Mouse (Mus musculus) gastrocnemius, adult 8-10 months (tissue): ENCODE data around the gene Pick1. TPM values are rescaled to one million over a fixed set of nuclear protein-coding genes. Genes with fewer than 3 reads are reported as not detected.
A peak's percentile ranks its signal among the peaks of the same experiment; 100 is the strongest.

ENCODE experiments used
- DNase-seq, 2 experiments: peaks; one replicate each; pipeline ENCODE4 v3.0.0; 2022; ENCODE audit warnings: low spot score in 2 of 2
- total RNA-seq, 4 experiments: library from RNA; stranded (reverse); gene quantifications; 2 replicates each; pipeline ENCODE4 v1.2.4; 2022

Pick1 gene
- total RNA-seq: 10 to 100 TPM; 30.0 to 34.8 (median 32.4) TPM

DNA sequence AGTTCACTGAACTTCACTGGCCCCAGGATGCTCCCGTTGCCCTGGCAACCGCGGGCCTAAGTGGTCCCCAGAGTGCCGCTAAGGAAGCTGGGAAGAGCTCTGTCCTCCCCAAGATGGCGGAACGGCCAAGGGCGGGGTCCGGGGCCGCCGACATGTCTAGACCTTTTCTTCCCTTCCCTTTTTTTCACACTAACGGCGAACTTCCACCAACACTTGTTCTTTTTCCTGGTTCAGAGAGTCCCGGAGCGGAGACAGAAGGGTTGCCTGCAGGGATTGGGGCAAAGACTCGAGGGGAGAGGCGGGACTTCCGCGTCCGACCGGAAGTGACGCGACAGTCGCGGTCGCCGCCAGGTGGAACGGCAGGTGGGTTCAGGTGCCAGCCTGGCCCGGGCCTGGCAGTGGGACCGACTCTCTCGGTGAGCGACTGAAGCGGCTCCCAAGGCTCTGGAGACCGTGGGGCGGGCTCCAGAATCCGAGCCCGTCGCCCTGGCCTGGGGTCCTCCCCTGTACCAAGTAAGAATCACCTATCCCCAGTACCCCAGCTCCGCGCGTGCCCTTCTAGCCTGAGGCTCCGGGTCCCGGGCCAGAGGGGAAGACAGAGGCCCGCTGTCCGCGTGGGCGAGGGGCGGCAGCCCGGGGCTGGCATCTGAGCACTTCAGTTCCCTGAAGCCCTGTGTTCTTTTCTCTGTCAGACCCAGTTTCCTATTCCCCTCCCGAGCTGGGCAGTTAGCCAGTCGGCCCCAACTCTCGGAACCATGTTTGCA lies at the start of gene Pick1, which contains the start of gene Gm49486:
Gene Pick1, plus strand, starts transcription at position 116 of the 764 bp plus-strand sequence.
Gene Gm49486, plus strand, starts transcription at position 334 of the 764 bp plus-strand sequence.
- peak; percentile 85 to 87 for DNase-seq

DNA sequence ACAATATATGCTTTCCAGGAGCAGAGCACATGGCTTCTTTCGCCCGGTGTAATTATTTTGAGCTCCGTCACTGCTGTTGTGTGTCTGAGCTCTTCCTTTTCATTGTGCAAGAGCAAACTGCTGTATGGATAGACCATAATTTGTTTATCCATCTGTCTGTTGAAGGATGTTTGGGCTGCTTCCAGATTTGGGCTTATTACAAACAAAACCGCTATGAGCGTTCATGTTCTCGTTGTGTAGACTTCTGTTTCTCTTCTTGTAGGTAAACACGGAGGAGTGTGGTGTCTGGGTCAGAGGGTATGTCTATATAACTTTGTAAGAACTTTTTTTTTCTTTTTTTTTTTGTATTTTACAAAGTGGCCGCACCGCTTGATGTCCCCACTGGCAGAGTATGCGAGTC lies 43.8 kb upstream of the Pick1 start:
- no peak for DNase-seq

DNA sequence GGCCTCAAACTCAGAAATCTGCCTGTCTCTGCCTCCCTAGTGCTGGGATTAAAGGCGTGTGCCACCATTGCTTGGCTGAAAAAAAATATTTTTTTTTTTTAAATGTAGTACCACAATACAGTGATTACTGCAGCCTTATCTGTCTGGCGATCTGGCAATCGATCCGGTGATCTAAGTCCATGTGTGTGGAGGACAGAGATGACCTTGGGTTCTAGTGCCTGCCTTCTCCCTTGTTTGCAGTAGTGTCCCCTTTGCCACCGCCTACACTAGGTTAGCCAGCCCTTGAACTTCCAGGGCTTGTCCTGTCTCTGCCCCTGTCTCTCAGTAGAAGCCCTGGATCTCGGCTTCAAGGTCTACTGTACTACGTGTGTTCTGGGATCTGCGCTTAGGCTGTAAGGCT lies 41.2 kb upstream of the Pick1 start:
- DNase-seq: no peak

DNA sequence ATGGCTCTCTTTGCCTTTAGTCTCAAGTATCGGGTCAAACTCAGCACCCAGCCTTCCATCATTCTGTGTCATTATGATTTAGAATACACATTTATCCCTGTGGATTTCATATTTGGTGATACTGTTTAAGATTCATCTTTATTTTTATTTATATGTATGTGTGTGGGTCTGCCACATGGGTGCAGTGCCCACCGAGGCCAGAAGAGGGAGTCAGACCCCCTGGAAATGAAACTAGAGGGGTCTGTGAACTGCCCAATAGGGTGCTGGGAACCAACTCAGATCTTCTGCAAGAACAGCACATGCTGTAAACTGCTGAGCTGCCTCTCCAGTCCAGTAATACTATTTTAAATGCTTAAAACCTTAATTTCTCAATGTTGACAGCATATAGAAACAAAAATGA lies 37.5 kb upstream of the Pick1 start:
- DNase-seq: no peak

DNA sequence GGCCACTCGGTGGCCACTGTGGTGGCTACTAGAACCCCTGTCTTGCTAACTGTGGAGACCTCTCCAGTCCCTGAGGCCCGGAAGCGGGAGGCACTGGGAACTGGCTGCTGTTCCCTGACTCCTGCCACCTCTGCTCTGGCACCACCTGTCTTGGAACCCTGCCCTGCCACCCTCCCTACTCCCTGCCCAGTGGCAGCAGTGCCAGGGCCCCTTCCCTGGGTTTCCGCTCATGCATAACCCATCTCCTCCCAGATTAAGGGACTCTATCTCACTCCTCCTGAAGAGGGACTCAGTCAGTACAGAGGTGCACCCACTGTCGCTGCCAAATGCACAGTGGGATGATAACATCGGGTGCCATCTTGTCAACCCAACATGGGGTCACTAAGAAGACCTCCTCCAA lies 36.5 kb upstream of the Pick1 start:
- no peak for DNase-seq

DNA sequence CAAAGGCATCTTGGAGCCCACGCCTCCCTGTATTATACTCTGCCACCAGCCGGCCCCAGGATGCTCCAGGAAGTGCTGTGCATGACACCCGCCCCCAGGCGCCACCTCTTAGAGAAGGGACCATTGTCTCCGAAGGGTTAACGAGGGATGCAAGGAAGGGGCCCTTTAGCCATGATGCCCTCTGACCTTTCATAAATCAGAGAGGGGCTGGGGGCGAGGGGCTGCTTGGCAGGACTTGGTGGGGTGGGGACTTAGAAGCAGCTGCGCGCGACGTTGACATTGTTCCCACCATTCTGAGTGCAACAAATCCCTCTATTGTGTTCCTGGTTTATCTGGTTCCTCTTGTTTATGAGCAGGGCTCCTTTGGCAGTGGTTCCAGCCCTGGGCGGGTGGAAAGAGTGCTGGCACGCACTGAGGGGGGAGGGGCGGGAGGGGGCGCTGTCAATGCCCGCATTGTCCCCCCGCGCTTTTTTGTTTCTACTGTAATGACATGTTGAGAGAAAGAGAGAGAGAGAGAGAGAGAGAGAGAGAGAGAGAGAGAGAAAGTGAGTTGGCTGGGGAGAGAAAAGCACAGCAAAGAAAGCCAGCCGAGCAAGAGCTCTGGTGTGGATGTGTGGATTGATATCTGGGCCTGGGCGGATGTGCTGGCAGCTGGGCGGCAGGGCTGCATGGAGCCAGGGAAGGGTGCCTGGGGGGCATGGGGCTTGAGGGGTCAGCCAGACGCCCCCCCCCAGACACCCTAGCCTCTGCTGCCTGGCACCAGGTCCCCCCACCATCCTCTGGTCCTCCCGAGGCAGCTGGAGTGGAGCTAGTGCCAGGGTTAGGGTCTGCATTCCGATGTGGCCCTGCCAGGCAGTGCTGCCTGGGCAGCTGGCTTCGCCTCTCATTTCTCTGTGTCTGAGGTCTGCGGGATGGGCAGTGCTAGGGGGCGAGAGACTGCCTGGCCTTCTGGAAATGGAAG lies 35.8 kb upstream of the Pick1 start:
- DNase-seq: no peak

DNA sequence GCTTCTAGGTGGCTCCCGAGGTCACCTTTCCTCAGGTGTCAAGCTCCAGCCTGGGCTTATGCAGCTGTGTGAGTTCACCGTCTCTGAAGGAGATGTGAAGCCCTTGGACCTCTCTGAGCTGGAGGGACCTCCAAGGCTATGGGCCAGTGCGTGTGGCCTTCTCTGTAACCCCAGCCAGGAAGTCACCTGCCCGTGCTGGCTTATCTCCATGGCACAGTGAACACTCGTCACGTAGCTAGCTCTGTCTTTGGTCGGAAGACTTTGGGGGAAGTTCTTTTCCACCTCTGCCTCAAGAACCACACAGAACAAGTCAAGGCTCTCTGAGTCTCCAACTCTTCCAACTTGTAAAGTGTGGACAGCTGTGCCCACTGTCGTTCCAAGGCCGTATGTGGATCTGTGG lies 34.9 kb upstream of the Pick1 start:
- no peak for DNase-seq

DNA sequence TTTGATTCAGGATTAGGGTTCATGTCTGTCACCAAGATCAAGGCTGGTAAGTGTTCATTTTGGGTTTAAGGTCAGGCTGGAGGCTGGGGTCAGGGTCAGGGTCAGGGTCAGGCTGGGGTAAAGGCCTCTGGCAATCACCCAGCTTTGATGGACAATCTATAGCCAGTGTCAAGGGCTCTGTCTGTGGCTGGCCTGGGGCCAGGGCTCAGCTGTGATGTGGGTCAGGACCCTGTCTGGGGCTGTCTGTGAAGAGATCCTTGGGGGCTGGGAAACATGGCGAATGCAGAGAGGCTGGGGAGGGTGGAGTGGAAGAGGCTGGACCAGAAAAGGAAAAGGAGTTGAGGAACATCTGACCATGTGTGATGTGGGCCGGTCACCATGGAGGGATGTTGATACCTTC lies 34.0 kb upstream of the Pick1 start:
- DNase-seq: no peak

DNA sequence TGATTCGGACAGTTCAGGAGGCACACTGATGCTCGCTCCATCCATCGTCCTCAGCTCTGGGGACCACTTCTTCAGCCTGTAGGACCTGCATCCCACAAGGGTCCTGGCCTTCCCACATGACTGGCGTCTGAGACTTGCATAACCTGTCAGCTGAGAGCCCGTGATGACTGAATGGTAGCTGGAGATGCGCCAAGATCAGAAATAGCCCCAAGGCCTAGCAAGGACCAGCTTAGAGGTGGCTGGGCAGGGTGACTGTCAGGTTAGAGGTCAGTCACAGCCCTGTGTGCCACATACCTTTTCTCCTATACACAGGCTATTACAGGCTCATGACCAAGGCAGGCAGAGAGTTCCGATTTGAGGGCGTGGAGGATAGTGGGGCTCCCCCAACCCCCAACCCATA lies 33.5 kb upstream of the Pick1 start:
- DNase-seq: peak; percentile 18 to 25

DNA sequence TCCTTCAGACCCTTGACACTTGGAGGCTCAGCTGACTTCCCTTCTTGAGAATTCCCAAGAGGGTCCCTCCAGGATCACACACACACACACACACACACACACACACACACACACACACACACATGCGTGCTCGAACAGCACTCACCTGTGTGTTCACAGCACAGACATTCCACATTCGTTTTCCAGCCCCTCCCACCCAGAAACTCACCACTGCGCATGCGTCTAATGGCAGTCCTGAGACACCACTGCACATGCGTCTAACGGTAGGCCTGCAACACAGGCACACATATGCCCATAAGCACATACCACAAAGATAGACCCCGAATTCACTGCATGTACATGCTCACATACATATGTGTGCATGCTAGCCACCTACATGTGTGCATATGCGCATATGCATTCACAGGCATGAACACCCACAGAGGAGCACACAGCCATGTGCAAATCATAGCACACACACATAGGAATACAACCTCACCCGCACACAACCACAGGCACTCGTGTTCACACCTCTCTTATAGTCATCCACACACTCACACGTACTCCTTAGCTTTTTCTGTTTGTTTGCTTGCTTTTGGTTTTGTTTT lies 29.5 kb upstream of the Pick1 start:
- DNase-seq: no peak

DNA sequence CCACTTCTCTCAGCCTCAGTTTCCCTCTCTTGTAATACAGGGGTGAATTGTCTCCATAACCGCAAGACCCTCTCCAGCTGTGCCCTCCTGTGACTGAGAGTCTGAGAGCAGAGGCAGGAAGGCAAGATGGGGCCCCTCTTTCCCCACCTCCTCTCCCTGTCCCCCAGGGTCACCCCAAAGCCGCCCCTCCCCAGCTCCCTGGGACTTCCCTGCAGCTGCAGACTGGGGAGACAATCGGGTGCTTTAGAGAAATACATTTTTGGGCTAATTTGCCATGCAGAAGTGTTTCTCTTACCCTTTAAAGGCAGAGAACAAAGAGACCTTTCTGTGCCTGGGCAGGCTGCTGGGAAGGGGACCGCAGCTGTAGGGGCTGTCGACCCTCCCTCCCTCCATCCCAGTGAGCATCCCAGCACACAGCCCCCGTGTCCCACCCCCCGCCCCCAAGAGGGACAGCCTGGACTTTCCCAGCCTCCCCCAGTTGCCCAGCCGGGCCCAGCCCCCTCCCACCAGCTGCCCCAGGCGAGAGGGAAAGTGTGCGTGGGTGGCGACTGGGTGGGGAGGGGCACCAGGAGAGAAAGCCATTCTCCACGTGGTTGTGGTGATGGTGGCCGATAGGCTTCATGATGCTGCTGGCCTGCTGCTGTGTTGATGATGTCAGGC lies 27.4 kb upstream of the Pick1 start:
- DNase-seq: no peak

DNA sequence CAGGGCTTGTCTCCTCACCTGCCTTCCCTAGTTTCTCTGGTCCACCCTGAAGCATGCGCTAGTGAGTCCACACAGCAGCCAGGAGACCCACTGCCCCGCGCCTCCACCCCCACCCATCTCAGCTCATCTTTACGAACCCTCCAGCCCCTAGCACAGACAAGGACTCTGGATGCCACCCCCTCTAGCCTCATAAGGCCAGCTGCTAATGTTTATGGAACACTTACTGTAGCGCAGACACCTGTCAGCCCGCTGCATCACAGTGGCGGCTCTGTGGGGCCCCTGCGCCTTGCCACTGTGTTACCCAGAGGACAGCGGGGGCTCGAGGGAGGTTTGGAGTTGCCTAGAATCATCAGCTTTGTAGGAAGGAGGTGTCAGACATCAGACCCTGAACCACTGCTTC lies 26.4 kb upstream of the Pick1 start:
- no peak for DNase-seq

DNA sequence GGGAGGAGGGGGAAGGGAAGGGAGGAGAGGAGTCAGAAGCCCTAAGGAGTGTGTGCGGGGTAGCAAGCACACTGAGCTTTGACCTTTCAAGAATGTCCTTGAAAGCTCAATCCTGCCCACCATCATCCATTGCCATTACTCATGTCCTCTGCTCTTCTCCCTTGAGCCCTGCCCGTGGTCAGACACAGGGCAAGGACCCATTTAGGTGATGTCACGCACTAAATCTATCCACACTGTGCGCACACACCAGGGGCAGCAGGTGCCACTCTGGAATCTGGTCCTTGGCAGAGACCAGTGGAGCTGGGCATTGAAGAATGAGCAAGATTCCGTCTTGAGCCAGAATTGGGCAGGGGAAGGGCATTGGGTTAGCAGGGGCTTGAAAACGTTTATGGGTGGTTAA lies 20.8 kb upstream of the Pick1 start:
- DNase-seq: peak in 1 of 2 experiments; percentile 51

DNA sequence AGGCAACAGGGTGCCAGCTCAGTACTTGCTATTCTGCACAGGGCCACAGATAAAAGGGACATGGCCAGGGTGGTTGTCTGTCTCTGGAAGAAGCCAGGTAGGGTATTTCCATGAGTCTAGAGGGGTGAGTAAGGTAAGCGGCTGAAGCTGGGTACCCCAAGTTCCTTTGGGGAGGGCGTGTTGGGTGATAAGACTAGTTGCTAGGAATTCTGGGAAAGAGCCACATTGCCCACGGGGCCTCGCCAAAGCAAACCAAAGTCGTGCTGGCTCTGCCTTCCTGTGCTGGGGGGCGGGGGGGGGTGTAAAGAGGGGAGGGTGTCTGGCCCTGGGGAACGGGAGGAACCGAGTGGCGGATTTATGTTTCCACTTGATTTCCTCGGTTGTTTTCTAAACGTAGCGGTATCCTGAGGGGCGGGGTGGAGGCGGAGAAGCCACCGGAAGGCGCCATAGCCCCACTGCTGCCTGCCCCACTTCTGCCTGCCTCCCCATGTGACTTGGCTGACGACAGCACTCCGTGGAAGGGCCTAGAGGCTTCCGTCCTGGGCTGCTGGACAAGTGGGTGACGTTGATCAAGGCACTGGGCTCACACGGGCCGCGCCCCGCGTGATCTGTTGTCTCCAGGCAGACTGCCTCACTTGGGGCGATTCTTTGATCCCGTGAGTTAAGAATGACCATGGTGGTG lies 20.1 kb upstream of the Pick1 start:
- DNase-seq: peak; percentile 24 to 27

DNA sequence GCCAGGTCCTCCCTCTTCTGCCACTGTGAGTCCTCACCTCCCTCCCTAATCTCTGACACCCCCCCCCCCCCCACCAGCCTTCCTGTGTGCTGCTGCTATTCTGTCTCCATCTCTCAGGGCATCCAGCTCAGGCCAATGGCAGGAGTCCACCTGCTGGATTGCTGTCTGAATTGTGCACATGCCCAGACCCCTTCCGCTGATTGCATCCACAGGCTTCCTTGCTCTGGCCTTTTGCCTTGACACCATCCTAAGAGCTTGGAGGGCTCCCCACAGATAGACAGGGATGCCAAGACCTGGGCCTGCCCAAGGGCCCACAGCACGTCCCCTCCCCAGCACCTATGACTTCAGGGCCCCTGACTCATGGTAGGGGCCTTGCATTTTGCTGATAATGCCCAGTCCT lies 18.6 kb upstream of the Pick1 start:
- no peak for DNase-seq

DNA sequence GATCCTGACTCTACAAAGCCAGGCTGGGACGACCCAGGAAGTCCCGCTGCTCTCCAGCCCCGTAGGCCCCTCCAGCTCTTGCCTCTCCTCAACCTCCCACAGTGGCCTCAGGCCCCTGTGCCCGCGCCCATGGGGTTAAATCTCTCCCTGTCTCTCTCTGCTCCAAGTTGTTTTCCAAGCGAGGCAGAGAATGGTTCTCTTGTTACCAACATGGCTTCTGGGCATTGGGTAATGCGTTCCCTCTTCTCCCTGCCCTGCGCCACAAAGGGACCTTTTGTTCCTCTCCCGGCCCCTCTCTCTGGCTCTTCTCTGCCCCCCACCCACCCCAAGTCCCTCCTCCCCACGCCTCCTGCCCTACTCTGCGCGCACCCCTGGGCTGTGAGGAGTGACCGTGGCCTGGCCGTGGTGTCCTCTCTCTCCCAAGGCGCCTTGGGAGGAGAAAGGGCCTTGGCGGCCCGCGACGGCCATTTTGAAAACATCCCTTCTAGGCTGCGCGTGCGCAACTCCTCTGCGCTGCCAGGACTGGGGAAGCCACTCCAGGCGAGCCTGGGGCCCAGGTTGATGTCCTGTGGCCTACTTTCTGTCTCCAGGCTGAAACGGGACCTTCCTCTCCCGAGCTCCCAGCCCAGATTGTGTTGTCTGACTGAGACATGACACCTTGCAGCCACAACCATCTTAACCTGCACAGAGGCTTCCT lies 16.1 kb upstream of the Pick1 start:
- DNase-seq: no peak

DNA sequence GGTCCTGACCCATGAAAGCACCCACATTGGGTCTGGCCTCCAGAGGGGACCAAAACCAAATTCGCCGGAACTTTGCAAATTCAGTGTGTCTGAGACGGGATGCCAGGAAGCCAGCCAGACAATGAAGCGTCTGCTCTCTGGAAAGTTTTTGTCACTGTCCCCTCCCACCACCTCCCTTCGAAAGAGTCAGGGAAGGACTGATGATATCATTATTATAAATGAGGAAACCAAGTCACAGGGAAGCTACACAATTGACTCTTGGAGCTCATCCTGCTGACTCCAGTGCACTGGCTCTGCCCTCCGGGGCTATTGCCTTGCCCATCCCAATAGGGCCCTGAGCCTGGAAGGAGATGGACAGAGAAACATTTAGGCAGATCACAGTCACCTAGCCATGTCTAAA lies 15.4 kb upstream of the Pick1 start:
- DNase-seq: no peak

DNA sequence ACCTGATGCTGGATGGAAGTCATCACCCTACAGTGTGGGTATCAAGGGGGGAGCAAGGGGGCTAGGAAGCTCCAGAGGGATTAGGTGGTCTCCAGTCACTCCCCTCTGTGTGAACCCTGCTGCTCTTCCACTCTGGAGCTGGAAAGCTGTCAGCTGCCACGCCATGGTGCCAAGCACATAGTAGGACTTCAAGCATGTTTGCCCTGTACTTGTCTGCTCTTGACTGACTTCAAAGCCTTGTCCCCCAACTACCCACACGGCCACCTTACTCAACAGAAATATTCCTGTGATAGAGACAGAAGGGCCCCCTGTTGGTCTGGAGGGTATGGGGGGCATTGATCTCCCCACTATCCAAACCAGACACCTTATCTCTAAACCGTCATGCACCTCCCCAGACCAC lies 12.8 kb upstream of the Pick1 start:
- DNase-seq: no peak

DNA sequence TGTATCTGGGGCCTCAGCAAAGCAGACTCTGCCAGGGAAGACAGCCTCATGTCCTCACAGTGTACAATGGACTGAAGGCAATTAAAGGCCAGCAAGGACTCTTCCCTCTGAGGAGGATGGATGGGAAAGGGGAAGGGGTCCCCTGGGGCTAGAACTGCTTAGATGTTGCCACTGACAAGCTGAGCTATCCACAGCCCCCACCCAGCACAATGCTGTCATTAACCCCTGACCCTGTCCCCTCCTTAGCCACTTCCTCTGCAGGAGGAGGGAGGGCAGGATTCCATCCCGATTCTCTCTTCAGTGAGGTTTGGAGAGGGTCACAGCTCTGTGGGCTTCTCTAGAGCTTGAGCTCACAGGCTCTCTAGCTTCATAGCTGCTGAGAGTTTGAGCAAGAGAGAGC lies 9.4 kb upstream of the Pick1 start:
- no peak for DNase-seq

DNA sequence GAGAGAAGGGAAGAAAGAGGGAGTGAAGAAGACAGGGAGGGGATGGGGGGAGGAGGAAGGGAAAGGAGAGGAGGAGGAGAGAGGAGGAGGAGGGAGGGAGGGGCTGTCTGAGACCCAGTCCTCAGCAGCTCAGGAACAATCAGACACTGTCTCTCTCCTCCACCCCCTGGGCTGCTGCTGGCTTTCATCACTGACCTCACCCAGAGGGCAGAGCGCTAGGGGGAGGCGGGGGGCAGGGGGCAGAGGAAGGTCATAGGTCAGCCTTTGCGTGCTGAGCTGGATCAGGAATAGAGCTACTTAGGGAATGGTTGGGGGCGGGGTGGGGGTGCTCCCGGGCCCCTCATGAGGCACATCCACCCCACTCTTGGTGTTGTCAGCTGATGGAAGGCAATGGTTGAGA lies 5.3 kb upstream of the Pick1 start:
- DNase-seq: no peak
